Mouse (Mus musculus) gastrocnemius, adult 18-20 months (tissue): ENCODE results near the gene Ndnf. TPM values are rescaled to one million over a fixed set of nuclear protein-coding genes. Genes with fewer than 3 reads are reported as not detected.

ENCODE experiments used
- DNase-seq: peaks from one replicate; pipeline ENCODE4 v3.0.0; 2021; ENCODE audit warnings: low spot score
- total RNA-seq, 2 experiments: library from RNA; stranded (reverse); gene quantifications; 2 replicates each; pipeline ENCODE4 v1.2.3; 2021

Gene Ndnf
- total RNA-seq, 2 experiments from 2014 or later = 0.05 to 0.18 TPM

DNA sequence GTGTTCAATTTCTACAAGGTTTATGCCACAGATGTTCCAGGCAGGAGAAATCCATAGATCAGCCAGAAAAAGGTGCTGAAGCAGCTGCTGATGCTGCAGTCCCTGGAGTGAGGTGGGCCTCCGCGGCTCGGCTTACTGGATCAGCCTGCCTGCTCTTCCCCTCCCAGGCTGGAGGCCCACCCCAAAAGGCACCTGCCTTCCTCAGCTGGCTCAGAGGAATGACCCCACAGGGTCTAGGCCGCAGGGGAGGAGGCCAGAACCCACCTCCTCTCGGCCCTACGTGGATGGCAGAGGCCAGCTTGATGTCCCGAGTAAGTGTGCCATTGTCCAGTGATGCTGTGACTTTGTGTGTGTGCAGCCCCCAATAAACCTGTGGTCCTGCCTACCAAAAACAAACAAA lies 86.8 kb downstream of the Ndnf start:
- DNase-seq = no peak

DNA sequence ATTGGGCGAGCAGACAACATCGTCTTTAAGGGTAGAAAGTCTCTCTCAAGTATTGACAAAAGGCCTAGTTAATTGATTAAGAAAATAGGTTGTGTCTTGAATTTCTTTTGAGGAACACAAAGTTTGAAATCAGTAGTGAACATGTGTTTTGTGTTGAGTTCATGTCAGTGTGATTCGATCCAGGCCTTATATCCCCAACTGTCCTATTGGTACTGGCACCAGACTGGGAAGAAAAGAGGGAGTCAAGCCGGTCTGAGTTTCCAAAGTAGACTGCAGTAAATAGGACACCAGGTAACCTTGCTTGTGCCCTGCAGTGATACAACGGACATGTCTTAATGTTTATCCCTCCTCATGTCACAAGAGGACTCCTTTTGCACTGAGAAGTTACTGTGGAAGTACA lies 87.8 kb downstream of the Ndnf start:
- DNase-seq = no peak

DNA sequence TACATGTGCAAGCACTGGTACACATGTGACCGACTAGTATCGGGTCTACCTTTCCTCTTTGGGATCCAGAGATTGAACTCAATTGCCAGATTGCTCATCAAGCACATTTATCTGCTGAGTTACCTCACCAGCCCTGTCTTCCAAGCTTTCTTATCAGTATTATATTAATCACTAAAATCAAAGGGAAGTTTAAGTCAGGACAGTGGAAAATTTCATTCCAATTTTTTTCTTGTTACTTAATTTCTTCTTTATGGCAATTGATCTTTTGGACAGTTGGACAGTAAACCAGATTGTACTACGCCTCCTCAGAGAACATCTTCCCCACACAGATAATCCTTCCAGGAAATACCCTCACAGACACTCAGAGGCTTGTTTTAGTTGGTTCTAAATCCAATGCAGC lies 88.7 kb downstream of the Ndnf start:
- DNase-seq = no peak

Other genes starting within 250 kb of the Ndnf start
- gene Tnip3, start 146.3 kb upstream of the Ndnf start, total RNA-seq = not detected
- 1 to 10 TPM; 1.4 to 1.5 TPM for gene Prdm5, start 107.4 kb downstream of the Ndnf start, total RNA-seq